Mouse (Mus musculus): Measurements from ENCODE around the gene Ep300.

GRCm38 (mm10) chr15:81576961-81577360 lies 8.2 kb upstream of the Ep300 start:
- no peak for TF ChIP-seq HCFC1 (IDR thresholded peaks at IDR 0.05; ENCODE audit: borderline replicate concordance, insufficient read depth, low read length)
- no peak for TF ChIP-seq CHD2 (IDR thresholded peaks at IDR 0.05; ENCODE audit: low read depth, low read length)

All from ES-E14 (cell line).